Mouse (Mus musculus) thymus, postnatal 4 days (tissue): ENCODE results near the gene Gm45233.

Source experiments
- DNase-seq: peaks from one replicate; pipeline ENCODE4 v3.0.0; 2021

Gene Gm45233

DNA sequence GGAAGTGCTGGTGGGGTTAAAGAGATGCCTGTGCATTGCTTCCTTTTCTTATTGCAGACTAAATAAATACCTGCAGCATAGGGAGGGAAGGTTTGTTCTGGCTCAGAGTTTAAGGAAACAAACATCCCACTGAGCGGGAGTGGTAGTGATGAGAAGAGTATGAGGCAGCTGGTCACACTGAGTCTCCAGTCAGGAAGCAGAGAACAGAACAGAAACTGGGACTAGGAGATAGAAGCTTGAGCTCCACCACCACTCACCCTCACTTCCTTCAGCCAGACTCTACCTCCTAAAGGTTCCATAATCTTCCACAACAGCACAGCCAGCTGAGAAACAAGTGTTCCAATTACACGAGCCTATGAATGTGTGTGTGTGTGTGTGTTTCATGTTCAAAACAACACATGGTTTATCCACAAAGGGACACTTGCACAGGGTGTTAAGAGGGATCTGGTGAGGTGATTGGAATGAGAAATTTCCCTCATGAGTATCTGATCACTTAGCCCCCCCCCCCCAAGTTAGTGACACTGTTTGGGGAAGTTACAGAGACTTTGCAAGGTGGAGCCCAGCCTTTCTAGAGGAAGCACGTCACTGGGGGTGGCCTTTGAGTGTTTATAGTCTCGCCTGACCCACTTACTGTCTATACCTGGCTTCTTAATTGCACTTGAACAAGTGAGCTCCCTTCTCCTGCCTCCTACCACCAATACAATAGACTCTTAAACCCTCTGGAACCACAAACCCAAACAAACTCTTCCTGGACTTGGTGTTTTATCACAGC lies 68.0 kb downstream of the Gm45233 start:
- DNase-seq = no peak

DNA sequence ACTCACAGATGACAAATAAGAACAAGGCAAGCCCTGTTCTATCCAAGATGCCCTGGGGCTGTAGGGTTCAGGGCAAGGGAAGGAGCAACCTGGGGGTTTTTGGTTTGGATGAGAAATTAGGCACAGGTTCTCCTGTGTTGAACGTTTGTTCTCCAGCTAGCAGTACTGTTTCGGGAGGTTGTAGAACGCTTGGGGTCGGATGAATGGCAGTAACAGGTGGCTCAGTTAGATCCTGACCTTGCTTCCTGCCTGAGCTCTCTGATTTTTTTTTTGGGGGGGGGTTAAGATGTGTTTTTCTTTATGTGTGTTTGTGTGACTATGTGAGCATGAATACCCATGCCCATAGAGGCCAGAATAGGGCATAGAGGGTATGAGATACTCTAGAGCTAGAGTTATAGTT lies 68.6 kb downstream of the Gm45233 start:
- DNase-seq = no peak
